Mouse (Mus musculus) mature B cell (primary cell): ENCODE results near the gene Exoc8.

Experiments
- in situ Hi-C: fragments of 300-500 bp; cut with MboI; formaldehyde crosslinking; loops from 2 replicates; pipeline ENCODE4 v1.14.3; 2019

Gene Exoc8

GRCm38 (mm10) chr8:124897386-124898250 lies at the start of gene Exoc8, which contains the start of gene Sprtn:
Gene Exoc8, minus strand, starts transcription at chr8:124897705.
Gene Sprtn, plus strand, starts transcription at chr8:124897886.
- in situ Hi-C loops: no loop called here

GRCm38 (mm10) chr8:124944406-124944805 lies 46.9 kb upstream of the Exoc8 start:
- in situ Hi-C loops: no loop called here

- in situ Hi-C loops: no loop called here
These were observed 46.3 kb upstream of the Exoc8 start for GRCm38 (mm10) chr8:124943801-124944200.

- in situ Hi-C loops: no loop called here
These were observed 39.8 kb upstream of the Exoc8 start for GRCm38 (mm10) chr8:124937293-124937692.

- in situ Hi-C loops: no loop called here
These were observed 39.2 kb upstream of the Exoc8 start for GRCm38 (mm10) chr8:124936699-124937098.

- in situ Hi-C loops: no loop called here
These were observed 37.6 kb upstream of the Exoc8 start for GRCm38 (mm10) chr8:124935116-124935515.

- in situ Hi-C loops: no loop called here
These were observed 34.9 kb upstream of the Exoc8 start for GRCm38 (mm10) chr8:124932435-124932834.

GRCm38 (mm10) chr8:124930649-124931048 lies 33.1 kb upstream of the Exoc8 start:
- in situ Hi-C loops: no loop called here

GRCm38 (mm10) chr8:124930086-124930485 lies 32.6 kb upstream of the Exoc8 start:
- in situ Hi-C loops: no loop called here

GRCm38 (mm10) chr8:124929006-124929405 lies 31.5 kb upstream of the Exoc8 start:
- in situ Hi-C loops: no loop called here

- in situ Hi-C loops: no loop called here
These were observed 28.9 kb upstream of the Exoc8 start for GRCm38 (mm10) chr8:124926351-124926771.

- in situ Hi-C loops: no loop called here
These were observed 28.2 kb upstream of the Exoc8 start for GRCm38 (mm10) chr8:124925544-124926266.

- in situ Hi-C loops: no loop called here
These were observed 26.6 kb upstream of the Exoc8 start for GRCm38 (mm10) chr8:124923971-124924652.

- in situ Hi-C loops: no loop called here
These were observed 25.1 kb upstream of the Exoc8 start for GRCm38 (mm10) chr8:124922490-124923089.

GRCm38 (mm10) chr8:124921369-124922279 lies 24.1 kb upstream of the Exoc8 start:
- in situ Hi-C loops: no loop called here

GRCm38 (mm10) chr8:124917741-124918484 lies 20.4 kb upstream of the Exoc8 start:
- in situ Hi-C loops: no loop called here

- in situ Hi-C loops: no loop called here
These were observed 16.6 kb upstream of the Exoc8 start for GRCm38 (mm10) chr8:124914061-124914460.

GRCm38 (mm10) chr8:124911938-124912872 lies 14.7 kb upstream of the Exoc8 start:
- in situ Hi-C loops: no loop called here

GRCm38 (mm10) chr8:124910349-124910748 lies 12.8 kb upstream of the Exoc8 start:
- in situ Hi-C loops: no loop called here
